Mouse (Mus musculus) ES-E14 (cell line): ENCODE measurements at regions not wholly inside any gene's neighbourhood (a gene's known extent, or its start where the extent isn't known, plus 50 kb on each side); places are given as distances from the start of the nearest gene placed in this dataset.

Source experiments
- HCFC1 ChIP-seq: IDR thresholded peaks from 2 replicates; pipeline ENCODE4 v1.6.1; 2012; ENCODE audit warnings: low read length, inconsistent platforms, borderline replicate concordance; ENCODE audit not compliant: insufficient read depth
- MAFK ChIP-seq: IDR thresholded peaks from 2 replicates; pipeline ENCODE4 v1.6.1; 2014; ENCODE audit warnings: mild to moderate bottlenecking, low read depth, low read length, inconsistent platforms; ENCODE audit not compliant: insufficient read depth
- ZC3H11A ChIP-seq: IDR thresholded peaks from 2 replicates; pipeline ENCODE4 v1.6.1; 2012; ENCODE audit warnings: low read depth, mild to moderate bottlenecking, inconsistent platforms, low read length, borderline replicate concordance

DNA sequence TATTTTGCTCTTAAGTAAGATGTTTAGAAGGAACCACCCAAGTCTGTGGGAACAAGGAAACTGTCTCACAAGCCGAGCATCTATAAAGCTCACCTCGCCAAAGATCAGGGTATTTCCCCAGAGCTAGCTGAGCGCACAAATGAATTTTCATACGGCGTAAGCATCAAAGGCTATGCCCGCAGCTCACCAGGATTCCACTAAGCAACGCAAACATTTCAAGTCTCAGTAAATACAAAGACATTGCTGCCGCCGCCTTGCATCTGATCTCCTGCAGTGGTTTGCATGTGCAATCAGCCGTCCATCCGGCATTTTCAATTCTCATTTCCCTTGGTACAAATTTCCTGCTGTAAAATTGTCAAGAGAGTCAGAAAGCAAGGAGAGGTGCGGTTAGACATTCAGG is 62.9 kb upstream of the Gm11983 start:
- TF ChIP-seq MAFK (no peak), HCFC1 (no peak), ZC3H11A (no peak)
